Comparison of ENCODE assay signal across 19 mouse cellular contexts in the genomic region with DNA sequence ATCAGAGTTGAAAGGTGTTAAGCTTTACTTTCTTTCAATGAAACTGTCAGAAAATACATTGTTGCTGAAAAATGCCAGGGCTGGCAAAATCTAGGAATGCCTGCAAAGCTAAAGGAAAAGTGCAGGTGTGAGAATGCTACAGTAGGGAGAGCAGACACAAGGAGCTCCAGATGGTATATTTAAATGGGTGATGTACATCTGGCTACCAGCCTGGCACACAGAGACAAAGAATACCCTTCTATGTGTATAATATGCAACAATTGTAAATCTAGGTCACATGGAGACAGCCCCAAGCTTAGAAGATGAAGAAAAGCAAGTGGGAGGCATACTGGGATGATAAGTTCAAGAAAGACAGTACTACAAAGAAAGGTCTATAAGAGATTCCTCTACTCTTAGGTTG.
DNase-seq lines count a peak whose midpoint lies in the region.
"Had no signal": no experiment of that assay in that cellular context is flagged by ENCODE, and none has a peak within 500 bp of the region (broad histone marks: within the 10 kb centered on the region; RNA-seq: fewer than 3 reads in every experiment).

No protein-coding gene starts in this region.

- peak; percentile 4 to 5 for DNase-seq in layer of hippocampus, adult 8-10 months (ENCODE audit: low spot score in 2 of 2)
- DNase-seq in layer of hippocampus, postnatal 36 days = no peak
- peak; percentile 23 to 40 for DNase-seq in right cerebral cortex, adult 2 months (ENCODE audit: low spot score in 2 of 2)
- no peak for DNase-seq in right cerebral cortex, postnatal 14 days
- DNase-seq in left cerebral cortex, postnatal 25 days (ENCODE audit: low spot score in 2 of 2) = peak; percentile 13 to 82
- peak; percentile 42 for DNase-seq in telencephalon, adult 2 months (ENCODE audit: low read depth, low spot score)
- no peak for DNase-seq in B cell, adult 2 months
- no peak for DNase-seq in urinary bladder, postnatal 4 days (ENCODE audit: low spot score in 2 of 2)
- DNase-seq: adrenal gland, adult 2 months; cerebellum, adult 11 months; cerebellum, adult 9-10 months; cerebellum, postnatal 36 days; embryo, embryonic 11 days; heart, postnatal 10 days; kidney, adult 9 months; kidney, postnatal 10 days; lung, postnatal 36 days; thymus, adult 2 months; thymus, postnatal 36 days had no signal

- intact Hi-C loops in left cerebral cortex, postnatal 25 days (cut with DNase I) = loop anchor here (10.0 kb wide), 1 partner anchor 532 kb away; no protein-coding TSS in a partner anchor

Comparison
In these comparisons a context has a peak if more than half of its experiments do, and no peak if none do; other contexts are left out.
1. DNase-seq: peak in layer of hippocampus, adult 8-10 months (2 of 2), right cerebral cortex, adult 2 months (2 of 2), left cerebral cortex, postnatal 25 days (2 of 2) and telencephalon, adult 2 months (single experiment); none in layer of hippocampus, postnatal 36 days (0 of 2), right cerebral cortex, postnatal 14 days (single experiment), B cell, adult 2 months (0 of 2) and urinary bladder, postnatal 4 days (0 of 2).